Mouse (Mus musculus) liver, postnatal 0 days (tissue): Measurements from ENCODE around the gene Timmdc1.

Experiments used
- CTCF ChIP-seq: sonication (generic); IDR thresholded peaks from 2 replicates; pipeline ENCODE4 v1.5.1; 2016; ENCODE audit warnings: antibody characterized with exemption, low read depth
- EP300 ChIP-seq: IDR thresholded peaks from 2 replicates; pipeline ENCODE4 v1.6.1; 2016; ENCODE audit warnings: antibody characterized with exemption, low read depth, mild to moderate bottlenecking

DNA sequence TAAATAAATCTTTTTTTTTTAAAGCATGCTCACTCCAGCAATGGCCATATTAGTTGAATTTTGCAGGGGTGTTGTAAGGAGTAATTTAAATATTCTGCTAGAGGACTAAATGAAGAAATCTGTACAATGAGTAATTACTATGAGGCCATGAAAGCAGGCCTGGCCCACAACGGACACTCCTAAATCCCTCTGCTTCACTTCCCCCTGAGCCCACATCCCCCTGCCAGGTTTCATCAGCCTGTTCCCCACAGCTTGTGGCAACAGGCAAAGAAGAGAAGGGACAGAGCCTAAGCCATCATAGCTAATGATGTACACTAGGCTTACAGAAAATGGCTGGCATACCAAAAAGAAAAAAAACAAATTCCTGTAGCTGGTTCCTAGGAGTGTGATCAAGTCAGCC lies 25.5 kb upstream of the Timmdc1 start:
- TF ChIP-seq EP300 (no peak), CTCF (no peak)
